Mouse (Mus musculus): ENCODE results near the gene Scube2. TPM values are rescaled to one million over a fixed set of nuclear protein-coding genes. Genes with fewer than 3 reads are reported as not detected.

Gene Scube2
- polyA plus RNA-seq, 1 experiment from 2014 or later: 10.1 TPM

- Histone ChIP-seq H3K9ac (0 out of 2 replicates have a peak overlapping the region, but pooled peaks have one; percentile 44), H3K4me2 (peak overlapping the region; percentile 54), H3K27me3 (replicated peaks) (no peaks in the 10 kb centered on the region), H3K27ac (ENCODE audit: poor library complexity, severe bottlenecking) (no peak overlapping the region), H3K36me3 (no peaks in the 10 kb centered on the region), H3K4me1 (replicated peaks) (peaks cover 10% of the 10 kb centered on the region), H3K4me3 (no peak overlapping the region), H3K9me3 (replicated peaks) (peaks cover 3% of the 10 kb centered on the region; the same call in 1 of the 2 replicates)
- 28% methylated on average over 12 of the region's 12 CpGs for WGBS
- peak; percentile 53; the same call in 1 of the 2 replicates for ATAC-seq (ENCODE audit: insufficient number of reproducible peaks, low FRiP score)
These were observed 13.7 kb upstream of the Scube2 start for GRCm38 (mm10) chr7:109879158-109879557.

GRCm38 (mm10) chr7:109876085-109876484 lies 10.6 kb upstream of the Scube2 start:
- H3K27ac ChIP-seq (ENCODE audit: poor library complexity, severe bottlenecking): no peak overlapping the region
- peaks cover 10% of the 10 kb centered on the region for H3K4me1 ChIP-seq (replicated peaks)
- no peaks in the 10 kb centered on the region for H3K36me3 ChIP-seq
- no peak overlapping the region for H3K4me3 ChIP-seq
- no peak for ATAC-seq (ENCODE audit: insufficient number of reproducible peaks, low FRiP score)
- no peak overlapping the region for H3K9ac ChIP-seq
- H3K9me3 ChIP-seq (replicated peaks): no peaks in the 10 kb centered on the region
- H3K27me3 ChIP-seq (replicated peaks): no peaks in the 10 kb centered on the region
- 58% methylated on average over 8 of the region's 8 CpGs for WGBS
- no peak overlapping the region for H3K4me2 ChIP-seq

GRCm38 (mm10) chr7:109875598-109875997 lies 10.1 kb upstream of the Scube2 start:
- no peak for ATAC-seq (ENCODE audit: insufficient number of reproducible peaks, low FRiP score)
- H3K9ac ChIP-seq: no peak overlapping the region
- no peaks in the 10 kb centered on the region for H3K27me3 ChIP-seq (replicated peaks)
- WGBS: 48% methylated on average over 3 of the region's 3 CpGs
- no peak overlapping the region for H3K4me3 ChIP-seq
- peaks cover 10% of the 10 kb centered on the region for H3K4me1 ChIP-seq (replicated peaks)
- no peaks in the 10 kb centered on the region for H3K9me3 ChIP-seq (replicated peaks)
- no peak overlapping the region for H3K27ac ChIP-seq (ENCODE audit: poor library complexity, severe bottlenecking)
- no peak overlapping the region for H3K4me2 ChIP-seq
- no peaks in the 10 kb centered on the region for H3K36me3 ChIP-seq

GRCm38 (mm10) chr7:109875033-109875432 lies 9.6 kb upstream of the Scube2 start:
- Histone ChIP-seq H3K9ac (no peak overlapping the region), H3K4me1 (replicated peaks) (peaks cover 10% of the 10 kb centered on the region), H3K27ac (ENCODE audit: poor library complexity, severe bottlenecking) (no peak overlapping the region), H3K27me3 (replicated peaks) (no peaks in the 10 kb centered on the region), H3K4me3 (no peak overlapping the region), H3K36me3 (no peaks in the 10 kb centered on the region), H3K9me3 (replicated peaks) (no peaks in the 10 kb centered on the region), H3K4me2 (no peak overlapping the region)
- no peak for ATAC-seq (ENCODE audit: insufficient number of reproducible peaks, low FRiP score)

DNA sequence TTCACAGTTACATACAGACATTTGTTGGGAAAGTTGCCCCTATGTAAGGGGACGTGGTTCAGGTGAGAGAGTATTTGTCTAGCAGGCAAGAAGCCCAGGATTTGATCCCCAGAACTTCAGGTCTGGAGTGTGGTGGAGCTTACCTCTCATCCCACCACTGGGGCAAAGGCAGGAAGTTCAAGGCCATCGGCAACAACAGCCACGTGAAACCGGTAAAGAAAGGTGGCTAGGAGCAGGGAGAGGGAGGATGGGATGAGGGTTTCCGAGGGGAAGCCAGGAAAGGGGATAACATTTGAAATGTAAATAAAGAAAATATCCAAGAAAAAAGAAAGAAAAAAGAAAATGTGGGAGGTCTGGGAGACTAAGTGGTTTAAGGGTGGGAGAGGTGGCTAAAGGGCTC lies 7.7 kb upstream of the Scube2 start:
- Histone ChIP-seq H3K36me3 (no peaks in the 10 kb centered on the region), H3K9ac (no peak overlapping the region), H3K27me3 (replicated peaks) (no peaks in the 10 kb centered on the region), H3K27ac (ENCODE audit: poor library complexity, severe bottlenecking) (no peak overlapping the region), H3K9me3 (replicated peaks) (no peaks in the 10 kb centered on the region), H3K4me1 (replicated peaks) (0 out of 2 replicates have a peak, but pooled peaks cover 4% of the 10 kb centered on the region), H3K4me3 (no peak overlapping the region), H3K4me2 (no peak overlapping the region)
- ATAC-seq (ENCODE audit: insufficient number of reproducible peaks, low FRiP score): no peak
- WGBS: 49% methylated on average over 5 of the region's 5 CpGs

DNA sequence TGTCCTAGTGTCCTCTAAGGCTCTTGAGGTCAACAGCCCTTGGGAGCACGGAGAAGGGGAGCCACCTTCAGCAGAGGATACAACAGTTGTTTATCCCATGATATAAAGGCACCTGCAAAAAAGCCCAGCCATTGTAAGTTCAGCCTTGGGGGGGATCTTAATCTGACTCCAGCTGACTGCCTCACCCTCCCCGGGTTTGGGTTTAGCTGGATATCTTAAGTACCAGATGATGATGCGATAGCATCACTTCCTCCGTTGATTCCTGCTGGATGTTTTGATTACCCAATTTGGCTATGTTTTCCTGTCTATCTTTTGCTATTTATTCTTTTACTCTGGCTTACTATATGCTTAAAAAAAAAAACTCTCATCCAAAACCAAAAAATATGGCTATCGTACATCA lies 5.8 kb upstream of the Scube2 start:
- Histone ChIP-seq H3K9me3 (replicated peaks) (no peaks in the 10 kb centered on the region), H3K27me3 (replicated peaks) (no peaks in the 10 kb centered on the region; the same call in 1 of the 2 replicates), H3K9ac (no peak overlapping the region), H3K4me2 (no peak overlapping the region), H3K4me1 (replicated peaks) (0 out of 2 replicates have a peak, but pooled peaks cover 7% of the 10 kb centered on the region), H3K36me3 (no peaks in the 10 kb centered on the region), H3K4me3 (no peak overlapping the region), H3K27ac (ENCODE audit: poor library complexity, severe bottlenecking) (no peak overlapping the region)
- ATAC-seq (ENCODE audit: insufficient number of reproducible peaks, low FRiP score): no peak
- WGBS: 66% methylated on average over 5 of the region's 5 CpGs

- 14% methylated on average over 3 of the region's 3 CpGs for WGBS
- Histone ChIP-seq H3K4me1 (replicated peaks) (peaks cover 25% of the 10 kb centered on the region), H3K9ac (no peak overlapping the region), H3K4me2 (no peak overlapping the region), H3K27ac (ENCODE audit: poor library complexity, severe bottlenecking) (no peak overlapping the region), H3K36me3 (no peaks in the 10 kb centered on the region), H3K27me3 (replicated peaks) (peaks cover 9% of the 10 kb centered on the region), H3K9me3 (replicated peaks) (no peaks in the 10 kb centered on the region), H3K4me3 (no peak overlapping the region)
- no peak for ATAC-seq (ENCODE audit: insufficient number of reproducible peaks, low FRiP score)
These were observed 3.0 kb upstream of the Scube2 start for GRCm38 (mm10) chr7:109868498-109868897.

DNA sequence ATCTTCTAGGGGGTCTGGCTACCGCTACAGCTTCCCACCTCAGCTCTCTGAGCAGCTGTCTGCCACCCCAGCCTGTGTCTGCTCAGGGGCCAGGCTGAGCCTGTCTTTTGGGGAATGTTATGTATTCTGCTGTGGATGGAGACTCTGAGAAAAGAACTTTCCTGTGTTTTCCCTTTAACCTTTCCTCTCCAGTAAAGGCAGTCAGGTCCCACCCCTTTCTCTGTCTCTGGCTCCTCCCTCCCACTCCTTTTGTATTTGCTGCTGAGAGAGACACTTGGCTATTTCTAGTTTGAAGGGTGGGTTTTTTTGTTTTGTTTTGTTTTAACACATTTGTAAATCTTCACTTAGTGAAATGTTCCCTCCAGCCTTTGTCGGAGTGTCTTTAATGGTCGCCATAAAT lies 1.2 kb upstream of the Scube2 start:
- Histone ChIP-seq H3K4me2 (no peak overlapping the region), H3K9me3 (replicated peaks) (no peaks in the 10 kb centered on the region), H3K9ac (no peak overlapping the region), H3K4me1 (replicated peaks) (peaks cover 28% of the 10 kb centered on the region), H3K36me3 (no peaks in the 10 kb centered on the region), H3K27me3 (replicated peaks) (peaks cover 12% of the 10 kb centered on the region), H3K4me3 (no peak overlapping the region), H3K27ac (ENCODE audit: poor library complexity, severe bottlenecking) (no peak overlapping the region)
- no peak for ATAC-seq (ENCODE audit: insufficient number of reproducible peaks, low FRiP score)
- WGBS: 69% methylated on average over 3 of the region's 3 CpGs

DNA sequence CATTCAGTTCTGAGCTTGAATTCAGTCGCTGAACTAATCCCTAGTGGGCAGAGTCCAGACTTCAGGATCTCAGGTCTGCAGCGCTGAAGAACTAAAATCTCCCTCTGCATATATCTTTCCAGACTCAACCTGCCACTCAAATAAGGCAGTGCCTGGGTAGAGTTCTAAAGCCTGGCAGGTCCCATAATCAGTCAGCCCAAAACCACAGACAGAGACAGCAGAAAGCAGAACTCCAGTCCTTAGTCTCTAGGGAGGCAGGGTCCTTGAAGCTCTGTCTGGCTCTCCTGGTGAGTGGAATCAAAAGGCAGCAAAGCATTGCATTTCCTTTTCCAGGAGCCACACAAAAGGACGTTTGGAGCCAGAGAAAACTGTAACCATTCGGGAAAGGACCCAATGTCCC lies 1.9 kb downstream of the Scube2 start:
- Histone ChIP-seq H3K27ac (ENCODE audit: poor library complexity, severe bottlenecking) (no peak overlapping the region), H3K9ac (no peak overlapping the region), H3K36me3 (no peaks in the 10 kb centered on the region), H3K4me2 (no peak overlapping the region), H3K27me3 (replicated peaks) (peaks cover 12% of the 10 kb centered on the region), H3K9me3 (replicated peaks) (no peaks in the 10 kb centered on the region), H3K4me1 (replicated peaks) (peaks cover 42% of the 10 kb centered on the region), H3K4me3 (no peak overlapping the region)
- ATAC-seq (ENCODE audit: insufficient number of reproducible peaks, low FRiP score): no peak
- 28% methylated on average over 4 of the region's 4 CpGs for WGBS

DNA sequence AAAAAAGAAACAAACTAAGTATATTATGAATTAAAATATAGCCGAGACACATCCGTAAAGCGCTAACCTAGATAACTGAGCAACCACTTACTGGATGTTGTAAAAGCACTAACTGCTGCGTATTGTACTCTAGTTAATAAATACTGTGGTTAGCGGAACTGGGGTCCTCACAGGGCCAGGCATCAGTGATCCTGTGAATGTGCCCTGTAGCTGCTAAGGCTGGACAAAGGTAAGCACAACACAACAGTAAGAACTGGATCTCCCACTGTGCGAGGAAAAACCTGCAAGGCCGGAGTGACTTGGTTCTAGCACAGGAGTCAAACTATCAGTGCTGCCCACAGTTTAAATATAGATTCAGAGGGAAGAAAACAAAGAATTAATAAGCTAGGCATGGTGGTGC lies 5.3 kb downstream of the Scube2 start:
- Histone ChIP-seq H3K27ac (ENCODE audit: poor library complexity, severe bottlenecking) (no peak overlapping the region), H3K9ac (no peak overlapping the region), H3K36me3 (no peaks in the 10 kb centered on the region), H3K27me3 (replicated peaks) (peaks cover 12% of the 10 kb centered on the region), H3K9me3 (replicated peaks) (no peaks in the 10 kb centered on the region), H3K4me2 (no peak overlapping the region), H3K4me3 (no peak overlapping the region), H3K4me1 (replicated peaks) (peaks cover 37% of the 10 kb centered on the region)
- ATAC-seq (ENCODE audit: insufficient number of reproducible peaks, low FRiP score): no peak
- 87% methylated on average over 7 of the region's 7 CpGs for WGBS

DNA sequence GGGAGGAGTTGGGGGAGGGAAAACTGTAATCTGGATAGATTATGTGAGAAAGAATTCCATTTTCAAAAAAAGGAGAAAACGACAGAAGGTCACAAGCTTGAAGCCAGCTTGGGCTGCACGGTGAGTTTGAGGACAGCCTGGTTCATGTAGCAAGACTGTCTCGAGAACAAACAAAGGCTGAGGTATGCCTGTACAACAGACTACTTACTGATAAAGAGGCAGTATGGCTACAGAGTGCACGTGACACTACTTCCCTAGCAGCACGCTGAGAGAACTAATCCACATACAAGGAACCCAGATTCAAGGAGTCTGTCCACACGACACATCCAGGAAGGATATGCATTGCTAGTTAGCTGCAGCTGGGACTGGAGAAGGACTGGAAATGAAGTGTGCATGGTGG lies 6.1 kb downstream of the Scube2 start:
- Histone ChIP-seq H3K9ac (no peak overlapping the region), H3K4me1 (replicated peaks) (peaks cover 37% of the 10 kb centered on the region), H3K4me3 (no peak overlapping the region), H3K36me3 (no peaks in the 10 kb centered on the region), H3K9me3 (replicated peaks) (no peaks in the 10 kb centered on the region), H3K27ac (ENCODE audit: poor library complexity, severe bottlenecking) (peak overlapping the region; percentile 10; the same call in 1 of the 2 replicates), H3K27me3 (replicated peaks) (peaks cover 9% of the 10 kb centered on the region), H3K4me2 (no peak overlapping the region)
- 9% methylated on average over 6 of the region's 6 CpGs for WGBS
- ATAC-seq (ENCODE audit: insufficient number of reproducible peaks, low FRiP score): no peak; the same call in 1 of the 2 replicates

DNA sequence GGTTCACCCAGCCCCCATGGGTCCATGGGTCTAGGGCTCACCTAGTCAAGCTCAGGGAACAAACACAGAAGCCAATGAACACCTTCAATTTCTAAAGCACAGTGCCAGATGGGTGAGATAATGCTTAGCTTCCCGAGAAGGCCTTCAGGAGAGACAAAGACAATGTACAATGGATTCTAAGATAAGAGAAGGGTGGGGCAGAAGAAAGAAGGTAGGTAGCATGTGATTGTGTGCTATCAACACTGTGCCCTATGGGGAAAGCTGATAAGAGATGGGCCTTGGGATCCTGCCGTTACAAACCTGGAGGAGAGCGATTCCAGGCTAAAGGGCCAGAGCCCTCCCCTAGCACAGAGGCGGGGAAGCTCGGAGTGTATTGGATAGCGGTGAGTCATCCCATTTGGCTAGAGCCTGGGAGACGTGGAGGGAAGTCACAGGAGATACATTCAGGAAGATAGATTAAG lies 12.7 kb downstream of the Scube2 start:
- peak; percentile 65; the same call in 1 of the 2 replicates for ATAC-seq (ENCODE audit: insufficient number of reproducible peaks, low FRiP score)

More for the DNA sequence above, 12.7 kb downstream of the Scube2 start:
- no peak overlapping the region for H3K27ac ChIP-seq (ENCODE audit: poor library complexity, severe bottlenecking)
- no peaks in the 10 kb centered on the region for H3K9me3 ChIP-seq (replicated peaks)
- no peaks in the 10 kb centered on the region for H3K36me3 ChIP-seq
- no peak overlapping the region for H3K4me3 ChIP-seq
- H3K27me3 ChIP-seq (replicated peaks): no peaks in the 10 kb centered on the region
- peak overlapping the region; percentile 5; the same call in 1 of the 2 replicates for H3K4me2 ChIP-seq
- 14% methylated on average over 7 of the region's 7 CpGs for WGBS
- H3K4me1 ChIP-seq (replicated peaks): peaks cover 61% of the 10 kb centered on the region
- H3K9ac ChIP-seq: no peak overlapping the region

Data from heart, embryonic 12.5 days (tissue).